Mouse (Mus musculus): ENCODE measurements at regions not wholly inside any gene's neighbourhood (a gene's known extent, or its start where the extent isn't known, plus 50 kb on each side); places are given as distances from the start of the nearest gene placed in this dataset.
A peak's percentile ranks its signal among the peaks of the same experiment; 100 is the strongest.

- DNase-seq, result no peak
Measured at GRCm38 (mm10) chr1:151119566-151119965, 62.8 kb upstream of the Gm47985 start.

GRCm38 (mm10) chr1:151121686-151122085, 60.7 kb upstream of the Gm47985 start:
- DNase-seq, result no peak

GRCm38 (mm10) chr1:151123964-151124363, 58.4 kb upstream of the Gm47985 start:
- no peak for DNase-seq

- no peak for DNase-seq
Measured at GRCm38 (mm10) chr1:151125028-151125659, 57.2 kb upstream of the Gm47985 start.

- no peak for DNase-seq
Measured at GRCm38 (mm10) chr1:151125764-151126485, 56.4 kb upstream of the Gm47985 start.

- DNase-seq, result no peak
Measured at GRCm38 (mm10) chr1:151126756-151127155, 55.6 kb upstream of the Gm47985 start.

GRCm38 (mm10) chr1:151128005-151128404, 54.3 kb upstream of the Gm47985 start:
- peak; percentile 29 for DNase-seq

GRCm38 (mm10) chr1:151128955-151129354, 53.4 kb upstream of the Gm47985 start:
- DNase-seq, result no peak

GRCm38 (mm10) chr1:151130036-151130435, 52.3 kb upstream of the Gm47985 start:
- DNase-seq, result no peak

GRCm38 (mm10) chr1:151130845-151131626, 51.3 kb upstream of the Gm47985 start:
- DNase-seq, result no peak

- no peak for DNase-seq
Measured at GRCm38 (mm10) chr1:151131627-151132284, 50.6 kb upstream of the Gm47985 start.
